Mouse (Mus musculus): Measurements from ENCODE around the gene Msi2.

DNA sequence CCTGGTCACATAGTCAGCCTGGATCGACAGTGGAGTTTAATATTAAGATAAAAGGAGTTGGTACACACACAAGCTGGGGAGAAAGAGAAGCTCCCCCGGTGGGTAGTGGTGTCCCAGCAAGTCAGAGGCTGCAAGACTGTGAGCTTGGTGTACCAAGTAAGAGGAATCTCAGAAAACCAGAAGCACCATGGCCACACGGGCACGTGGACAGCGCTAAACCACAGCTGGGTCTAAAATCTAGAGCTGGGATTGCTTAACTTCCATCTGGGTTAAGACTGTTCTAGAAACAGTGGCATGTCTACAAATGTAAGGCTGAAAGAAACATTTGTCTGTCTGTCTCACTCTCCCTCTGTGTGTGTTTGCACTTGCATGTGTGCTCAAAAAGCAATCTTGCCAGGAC is 402.9 kb downstream of the Msi2 start:
- TF ChIP-seq CTCF (IDR thresholded peaks at IDR 0.05; ENCODE audit: extremely low read depth, insufficient read depth, insufficient read length, insufficient replicate concordance): no peak
- TF ChIP-seq POLR2A (IDR thresholded peaks at IDR 0.05; ENCODE audit: low read depth, low read length): no peak
